In genomic region chr4:80881996-80882599, GRCm38 (mm10) we compare ENCODE assay signal across 25 mouse cellular contexts. TPM values are rescaled to one million over a fixed set of nuclear protein-coding genes. Genes with fewer than 3 reads are reported as not detected.
A peak's percentile ranks its signal among the peaks of the same experiment; 100 is the strongest.
DNase-seq lines count a peak whose midpoint lies in the region; ATAC-seq and TF ChIP-seq lines count a peak whose summit lies in the region.
"Had no signal": no experiment of that assay in that cellular context is flagged by ENCODE, and none has a peak within 500 bp of the region (broad histone marks: within the 10 kb centered on the region; RNA-seq: fewer than 3 reads in every experiment).

No protein-coding gene starts in this region.

- H3K9ac ChIP-seq in intestine, embryonic 16.5 days (ENCODE audit: low read depth, low read length), result no peak overlapping the region
- no peak overlapping the region for H3K9ac ChIP-seq in stomach, postnatal 0 days (ENCODE audit: low read length)
- H3K9ac ChIP-seq: embryonic facial prominence, embryonic 13.5 days; embryonic facial prominence, embryonic 15.5 days; forebrain, embryonic 12.5 days had no signal

- peak; percentile 84 for ATAC-seq in intestine, embryonic 16.5 days
- peak; percentile 40; the same call in 1 of the 2 replicates for ATAC-seq in stomach, postnatal 0 days (ENCODE audit: low FRiP score, low TSS enrichment)
- ATAC-seq: forebrain, embryonic 14.5 days had no signal

- H3K9me3 ChIP-seq in intestine, embryonic 16.5 days (ENCODE audit: control insufficient read depth, low read length), result no peaks in the 10 kb centered on the region
- no peaks in the 10 kb centered on the region for H3K9me3 ChIP-seq in stomach, postnatal 0 days (ENCODE audit: control insufficient read depth, low read length)
- H3K9me3 ChIP-seq: embryonic facial prominence, embryonic 13.5 days; embryonic facial prominence, embryonic 15.5 days; forebrain, embryonic 10.5 days; forebrain, embryonic 12.5 days had no signal

- no peak for TF ChIP-seq EP300 in stomach, postnatal 0 days (optimal IDR thresholded peaks at IDR 0.05)

- no peak overlapping the region for H3K4me2 ChIP-seq in intestine, embryonic 16.5 days (ENCODE audit: low read depth, low read length)
- no peak overlapping the region for H3K4me2 ChIP-seq in stomach, postnatal 0 days (replicated peaks; ENCODE audit: low read depth)
- H3K4me2 ChIP-seq: embryonic facial prominence, embryonic 13.5 days; embryonic facial prominence, embryonic 15.5 days; forebrain, embryonic 12.5 days had no signal

- no peaks in the 10 kb centered on the region for H3K36me3 ChIP-seq in intestine, embryonic 16.5 days (ENCODE audit: control insufficient read depth, insufficient read depth, low read length)
- no peaks in the 10 kb centered on the region for H3K36me3 ChIP-seq in stomach, postnatal 0 days (ENCODE audit: control insufficient read depth, insufficient read depth, low read length)
- H3K36me3 ChIP-seq: embryonic facial prominence, embryonic 13.5 days; embryonic facial prominence, embryonic 15.5 days; forebrain, embryonic 10.5 days; forebrain, embryonic 12.5 days had no signal

- H3K27me3 ChIP-seq in intestine, embryonic 16.5 days (replicated peaks; ENCODE audit: control insufficient read depth, insufficient read depth, low read length), result no peaks in the 10 kb centered on the region
- H3K27me3 ChIP-seq in stomach, postnatal 0 days (ENCODE audit: control insufficient read depth, insufficient read depth, low read length), result no peaks in the 10 kb centered on the region
- H3K27me3 ChIP-seq: embryonic facial prominence, embryonic 13.5 days; embryonic facial prominence, embryonic 15.5 days; forebrain, embryonic 12.5 days had no signal

- WGBS in intestine, embryonic 16.5 days, result 49% methylated on average over 1 of the region's 1 CpGs
- WGBS in large intestine, adult 2 months, result 36% methylated on average over 1 of the region's 1 CpGs
- WGBS in stomach, postnatal 0 days, result 82% methylated on average over 1 of the region's 1 CpGs

- H3K4me1 ChIP-seq in intestine, embryonic 16.5 days (ENCODE audit: control insufficient read depth, insufficient read depth, low read length), result no peaks in the 10 kb centered on the region
- no peaks in the 10 kb centered on the region for H3K4me1 ChIP-seq in stomach, postnatal 0 days (replicated peaks; ENCODE audit: control insufficient read depth, insufficient read depth)
- H3K4me1 ChIP-seq: embryonic facial prominence, embryonic 13.5 days; embryonic facial prominence, embryonic 15.5 days; forebrain, embryonic 10.5 days; forebrain, embryonic 12.5 days had no signal

- peak; percentile 84 for DNase-seq in large intestine, adult 2 months (ENCODE audit: low read depth, low spot score)
- DNase-seq in stomach, postnatal 0 days (ENCODE audit: low spot score), result no peak
- no peak for DNase-seq in layer of hippocampus, adult 11-12 months (ENCODE audit: low spot score)
- DNase-seq in left cerebral cortex, adult 18-20 months (ENCODE audit: low spot score in 2 of 2), result no peak
- no peak for DNase-seq in lung, postnatal 14 days
- DNase-seq: adrenal gland, adult 2 months; adrenal gland, postnatal 10 days; adrenal gland, postnatal 25 days; cerebellum, adult 11 months; cerebellum, adult 18-20 months; cerebellum, adult 8-10 months; cerebellum, adult 9-11 months; cerebellum, postnatal 36 days; embryo, embryonic 11 days had no signal

- no peak for TF ChIP-seq CTCF in stomach, postnatal 0 days (IDR thresholded peaks at IDR 0.05; ENCODE audit: low read depth)

- no peak overlapping the region for H3K4me3 ChIP-seq in intestine, embryonic 16.5 days (ENCODE audit: low read length)
- no peak overlapping the region for H3K4me3 ChIP-seq in stomach, postnatal 0 days (ENCODE audit: low read depth, low read length)
- H3K4me3 ChIP-seq: embryonic facial prominence, embryonic 13.5 days; embryonic facial prominence, embryonic 15.5 days; erythroblast, embryonic 14.5 days; forebrain, embryonic 10.5 days; forebrain, embryonic 12.5 days had no signal

- H3K27ac ChIP-seq in intestine, embryonic 16.5 days (ENCODE audit: low read length), result no peak overlapping the region
- H3K27ac ChIP-seq in stomach, postnatal 0 days (replicated peaks), result no peak overlapping the region
- H3K27ac ChIP-seq: embryonic facial prominence, embryonic 13.5 days; embryonic facial prominence, embryonic 15.5 days; forebrain, embryonic 10.5 days; forebrain, embryonic 12.5 days had no signal

RNA-seq across cellular contexts. Expression of gene Lurap1l, which starts 28.3 kb away (rescaled TPM):
- polyA plus RNA-seq in intestine, embryonic 16.5 days (2015; fragmentation: Nextera tagmentation; extraction: Ambion mirVana), result 19.5 and 22.4 TPM in 2 replicates
- 28.7 and 39.5 TPM in 2 replicates for polyA plus RNA-seq in large intestine, adult 2 months (2012; rRNA removed)
- 31.2 and 34.1 TPM in 2 replicates for polyA plus RNA-seq in stomach, postnatal 0 days (2015; fragmentation: Nextera tagmentation; extraction: Ambion mirVana)
- total RNA-seq in left cerebral cortex, adult 18-20 months (2021), result 10 to 100 TPM in 1 of 2 experiments, 1 to 10 TPM in 1; 9.8 to 10.4 TPM
- total RNA-seq: common myeloid progenitor, adult 5-6 weeks; MEL had no signal

RNA-seq across cellular contexts. Expression of gene Tyrp1, which starts 48.2 kb away (rescaled TPM):
- not detected in 2 replicates for polyA plus RNA-seq in intestine, embryonic 16.5 days (2015; fragmentation: Nextera tagmentation; extraction: Ambion mirVana)
- not detected in 2 replicates for polyA plus RNA-seq in large intestine, adult 2 months (2012; rRNA removed)
- not detected in 2 replicates for polyA plus RNA-seq in stomach, postnatal 0 days (2015; fragmentation: Nextera tagmentation; extraction: Ambion mirVana)
- not detected for total RNA-seq in left cerebral cortex, adult 18-20 months (2021)
- total RNA-seq: adrenal gland, adult 2 months; adrenal gland, postnatal 25 days; common myeloid progenitor, adult 5-6 weeks; ES-E14; MEL had no signal
- polyA plus RNA-seq: adrenal gland, adult 2 months; C2C12; erythroblast, embryonic 14.5 days had no signal
